Mouse (Mus musculus): ENCODE measurements around the gene Bco1. TPM values are rescaled to one million over a fixed set of nuclear protein-coding genes. Genes with fewer than 3 reads are reported as not detected.
A peak's percentile ranks its signal among the peaks of the same experiment; 100 is the strongest.

The Bco1 gene
- total and polyA plus RNA-seq, 3 experiments: 0.06 TPM; not detected in 2

- H3K36me3 ChIP-seq (ENCODE audit: control insufficient read depth, insufficient read depth, low read length): no peaks in the 10 kb centered on the region
- H3K4me1 ChIP-seq (ENCODE audit: control insufficient read depth, insufficient read depth, low read length): no peaks in the 10 kb centered on the region; the same call in none of the 2 replicates
- intact Hi-C loops (cut with DNase I): no loop called here
- 0 out of 2 replicates have a peak, but pooled peaks cover 1% of the 10 kb centered on the region for H3K79me2 ChIP-seq (replicated peaks; ENCODE audit: control insufficient read depth, insufficient read depth, low read length)
- 80% methylated on average over 9 of the region's 9 CpGs for WGBS
- no peak overlapping the region for H3K9ac ChIP-seq (ENCODE audit: low read depth, low read length)
- no peak overlapping the region for H3K4me3 ChIP-seq
- TF ChIP-seq EP300 (IDR thresholded peaks at IDR 0.05; ENCODE audit: insufficient read depth, low read depth, low read length) (no peak), CTCF (IDR thresholded peaks at IDR 0.05) (no peak), POLR2A (IDR thresholded peaks at IDR 0.05; ENCODE audit: insufficient read depth, low read depth, low read length) (no peak)
- no peaks in the 10 kb centered on the region for H3K27me3 ChIP-seq (ENCODE audit: control insufficient read depth, insufficient read depth, low read length)
- DNase-seq: no peak
- H3K27ac ChIP-seq: no peak overlapping the region
Measured at GRCm38 (mm10) chr8:117168378-117168777, 72.7 kb downstream of the Bco1 start.

DNA sequence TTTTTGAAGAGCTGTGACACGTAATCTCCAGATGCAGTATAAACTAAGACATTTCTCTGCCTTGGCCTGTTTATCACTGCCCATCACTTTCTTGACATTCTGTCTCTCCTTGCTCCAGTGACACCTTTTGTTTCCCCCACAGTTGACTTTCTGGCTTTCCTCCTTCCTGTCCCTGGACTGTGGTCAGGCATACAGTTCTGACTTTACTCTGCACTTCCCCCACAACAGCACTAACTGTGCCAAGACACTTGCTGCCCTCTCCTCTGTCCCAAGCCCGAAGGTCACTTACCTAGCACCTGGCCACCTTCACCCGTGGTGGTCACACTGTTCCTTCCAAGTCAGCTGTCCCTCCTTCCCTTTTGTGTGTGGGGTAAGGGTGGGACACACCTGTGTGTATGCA, 76.2 kb downstream of the Bco1 start:
- WGBS: 79% methylated on average over 3 of the region's 3 CpGs
- H3K4me3 ChIP-seq: no peak overlapping the region
- no peaks in the 10 kb centered on the region for H3K79me2 ChIP-seq (replicated peaks; ENCODE audit: control insufficient read depth, insufficient read depth, low read length)
- H3K4me1 ChIP-seq (ENCODE audit: control insufficient read depth, insufficient read depth, low read length): no peaks in the 10 kb centered on the region; the same call in 1 of the 2 replicates
- no peak overlapping the region for H3K27ac ChIP-seq
- H3K27me3 ChIP-seq (ENCODE audit: control insufficient read depth, insufficient read depth, low read length): no peaks in the 10 kb centered on the region
- H3K36me3 ChIP-seq (ENCODE audit: control insufficient read depth, insufficient read depth, low read length): no peaks in the 10 kb centered on the region
- DNase-seq: no peak
- intact Hi-C loops (cut with DNase I): no loop called here
- no peak overlapping the region for H3K9ac ChIP-seq (ENCODE audit: low read depth, low read length)
- TF ChIP-seq POLR2A (IDR thresholded peaks at IDR 0.05; ENCODE audit: insufficient read depth, low read depth, low read length): no peak
- TF ChIP-seq EP300 (IDR thresholded peaks at IDR 0.05; ENCODE audit: insufficient read depth, low read depth, low read length): no peak
- TF ChIP-seq CTCF (IDR thresholded peaks at IDR 0.05): no peak

GRCm38 (mm10) chr8:117172904-117173303, 77.2 kb downstream of the Bco1 start:
- WGBS: 27% methylated on average over 7 of the region's 7 CpGs
- H3K79me2 ChIP-seq (replicated peaks; ENCODE audit: control insufficient read depth, insufficient read depth, low read length): no peaks in the 10 kb centered on the region
- no peak overlapping the region for H3K9ac ChIP-seq (ENCODE audit: low read depth, low read length)
- DNase-seq: peak; percentile 55
- no peaks in the 10 kb centered on the region for H3K36me3 ChIP-seq (ENCODE audit: control insufficient read depth, insufficient read depth, low read length)
- peaks cover 2% of the 10 kb centered on the region for H3K4me1 ChIP-seq (ENCODE audit: control insufficient read depth, insufficient read depth, low read length)
- H3K27ac ChIP-seq: no peak overlapping the region
- TF ChIP-seq EP300 (IDR thresholded peaks at IDR 0.05; ENCODE audit: insufficient read depth, low read depth, low read length) (no peak), CTCF (IDR thresholded peaks at IDR 0.05) (peak; percentile 65), POLR2A (IDR thresholded peaks at IDR 0.05; ENCODE audit: insufficient read depth, low read depth, low read length) (no peak)
- intact Hi-C loops (cut with DNase I): no loop called here
- no peak overlapping the region for H3K4me3 ChIP-seq
- no peaks in the 10 kb centered on the region for H3K27me3 ChIP-seq (ENCODE audit: control insufficient read depth, insufficient read depth, low read length)

DNA sequence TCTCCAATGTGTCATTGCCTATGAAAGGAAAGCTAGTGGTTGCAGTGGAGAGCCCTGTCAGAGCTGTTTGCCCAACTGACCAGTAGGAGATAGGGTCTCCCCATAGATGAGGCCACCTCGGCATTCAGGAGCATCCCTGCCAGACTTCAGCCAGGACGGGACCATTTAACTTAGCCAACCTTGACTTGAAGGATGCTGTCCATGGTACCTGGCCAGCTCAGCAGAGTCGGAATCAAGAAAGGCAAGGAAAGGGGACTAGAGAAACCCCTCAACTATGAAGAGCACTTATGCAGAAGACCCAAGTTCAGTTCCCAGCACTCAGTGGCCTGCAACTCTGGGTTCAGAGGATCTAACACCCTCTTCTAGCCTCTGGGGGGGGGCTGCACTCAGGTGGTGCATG, 78.0 kb downstream of the Bco1 start:
- TF ChIP-seq POLR2A (IDR thresholded peaks at IDR 0.05; ENCODE audit: insufficient read depth, low read depth, low read length) (no peak), EP300 (IDR thresholded peaks at IDR 0.05; ENCODE audit: insufficient read depth, low read depth, low read length) (no peak), CTCF (IDR thresholded peaks at IDR 0.05) (no peak)
- Histone ChIP-seq H3K4me1 (ENCODE audit: control insufficient read depth, insufficient read depth, low read length) (peaks cover 2% of the 10 kb centered on the region), H3K27ac (no peak overlapping the region), H3K4me3 (no peak overlapping the region), H3K27me3 (ENCODE audit: control insufficient read depth, insufficient read depth, low read length) (no peaks in the 10 kb centered on the region), H3K79me2 (replicated peaks; ENCODE audit: control insufficient read depth, insufficient read depth, low read length) (no peaks in the 10 kb centered on the region), H3K36me3 (ENCODE audit: control insufficient read depth, insufficient read depth, low read length) (no peaks in the 10 kb centered on the region), H3K9ac (ENCODE audit: low read depth, low read length) (no peak overlapping the region)
- WGBS: 85% methylated on average over 3 of the region's 3 CpGs
- DNase-seq: no peak
- intact Hi-C loops (cut with DNase I): no loop called here

GRCm38 (mm10) chr8:117174536-117174935, 78.9 kb downstream of the Bco1 start:
- intact Hi-C loops (cut with DNase I): no loop called here
- Histone ChIP-seq H3K4me1 (ENCODE audit: control insufficient read depth, insufficient read depth, low read length) (peaks cover 2% of the 10 kb centered on the region), H3K9ac (ENCODE audit: low read depth, low read length) (no peak overlapping the region), H3K27ac (no peak overlapping the region), H3K4me3 (no peak overlapping the region), H3K79me2 (replicated peaks; ENCODE audit: control insufficient read depth, insufficient read depth, low read length) (no peaks in the 10 kb centered on the region), H3K36me3 (ENCODE audit: control insufficient read depth, insufficient read depth, low read length) (no peaks in the 10 kb centered on the region), H3K27me3 (ENCODE audit: control insufficient read depth, insufficient read depth, low read length) (no peaks in the 10 kb centered on the region)
- TF ChIP-seq POLR2A (IDR thresholded peaks at IDR 0.05; ENCODE audit: insufficient read depth, low read depth, low read length) (no peak), CTCF (IDR thresholded peaks at IDR 0.05) (no peak), EP300 (IDR thresholded peaks at IDR 0.05; ENCODE audit: insufficient read depth, low read depth, low read length) (no peak)
- DNase-seq: no peak
- 83% methylated on average over 5 of the region's 5 CpGs for WGBS

DNA sequence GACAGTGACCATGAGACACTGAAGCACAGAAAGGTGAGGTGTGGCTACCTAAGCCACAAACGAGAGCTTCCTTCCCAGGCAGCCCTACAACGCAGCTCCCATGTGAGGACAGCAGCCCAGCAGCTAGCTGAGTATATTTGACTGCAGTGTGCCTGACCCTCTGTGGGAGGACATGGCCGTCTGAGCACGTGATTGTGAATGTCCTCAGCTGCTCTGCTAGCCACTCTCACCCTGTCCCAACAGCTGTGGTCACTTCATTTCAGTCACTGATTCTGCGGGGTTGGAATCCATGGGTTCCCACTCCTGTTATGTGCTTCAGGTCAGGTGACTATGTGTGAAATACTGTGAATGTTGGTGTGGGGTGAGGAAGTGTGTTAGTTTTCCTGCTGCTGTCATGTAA, 80.7 kb downstream of the Bco1 start:
- TF ChIP-seq CTCF (IDR thresholded peaks at IDR 0.05): no peak
- no peak for TF ChIP-seq EP300 (IDR thresholded peaks at IDR 0.05; ENCODE audit: insufficient read depth, low read depth, low read length)
- no peak for TF ChIP-seq POLR2A (IDR thresholded peaks at IDR 0.05; ENCODE audit: insufficient read depth, low read depth, low read length)
- H3K27ac ChIP-seq: no peak overlapping the region
- H3K36me3 ChIP-seq (ENCODE audit: control insufficient read depth, insufficient read depth, low read length): no peaks in the 10 kb centered on the region
- H3K27me3 ChIP-seq (ENCODE audit: control insufficient read depth, insufficient read depth, low read length): no peaks in the 10 kb centered on the region
- H3K79me2 ChIP-seq (replicated peaks; ENCODE audit: control insufficient read depth, insufficient read depth, low read length): no peaks in the 10 kb centered on the region
- H3K4me1 ChIP-seq (ENCODE audit: control insufficient read depth, insufficient read depth, low read length): peaks cover 2% of the 10 kb centered on the region
- WGBS: 74% methylated on average over 5 of the region's 5 CpGs
- H3K4me3 ChIP-seq: no peak overlapping the region
- no peak overlapping the region for H3K9ac ChIP-seq (ENCODE audit: low read depth, low read length)
- intact Hi-C loops (cut with DNase I): no loop called here
- DNase-seq: no peak

Measured in heart, adult 2 months (tissue).